Mouse (Mus musculus) ES-CJ7 (cell line): Measurements from ENCODE around the gene Cacnb2.

ENCODE experiments used
- DNase-seq: peaks from one replicate; pipeline ENCODE4 v3.0.0; 2011; ENCODE audit warnings: low read depth, low spot score

Cacnb2 gene

GRCm38 (mm10) chr2:14960963-14961488, 358.1 kb downstream of the Cacnb2 start:
- DNase-seq, result no peak

DNA sequence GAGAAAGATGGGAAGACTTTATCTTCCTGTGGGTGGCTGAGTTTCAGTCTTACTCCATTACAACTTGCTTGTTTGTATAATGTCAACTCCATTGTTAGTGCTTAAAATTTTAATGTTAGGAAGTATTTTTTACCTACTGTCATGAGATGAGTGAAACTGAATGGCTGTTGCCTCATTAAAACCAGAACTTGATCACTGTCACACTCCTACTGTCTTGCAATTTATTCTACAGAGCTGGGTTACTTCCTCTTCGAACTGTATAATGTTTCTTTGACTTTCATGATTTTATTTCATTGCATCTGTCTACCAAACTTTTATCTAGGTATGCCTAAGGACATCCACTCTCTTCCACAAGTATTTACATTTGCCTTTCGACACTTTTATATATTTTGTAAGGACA, 358.6 kb downstream of the Cacnb2 start:
- no peak for DNase-seq

GRCm38 (mm10) chr2:14984029-14984428, 381.1 kb downstream of the Cacnb2 start:
- no peak for DNase-seq

DNA sequence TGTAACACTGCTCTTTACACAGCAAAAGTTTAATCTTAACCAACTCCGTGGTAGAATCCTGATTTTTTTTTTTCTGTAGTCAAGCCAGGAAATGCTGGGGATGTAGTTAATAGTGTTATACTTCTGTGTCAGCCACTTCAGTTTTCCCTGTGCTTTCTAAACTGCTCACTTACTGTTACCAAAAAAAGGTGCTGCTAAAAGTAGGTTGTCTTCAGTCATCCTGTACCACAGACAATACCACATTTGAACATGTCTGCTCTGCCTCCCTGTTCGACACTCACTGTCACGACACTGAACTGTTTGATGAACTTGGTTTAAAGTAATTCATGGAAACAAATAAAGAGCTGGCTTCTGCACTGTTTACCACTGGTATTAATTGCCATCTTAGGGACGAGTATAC, 385.6 kb downstream of the Cacnb2 start:
- DNase-seq, result no peak

- DNase-seq, result no peak
Measured at GRCm38 (mm10) chr2:14989350-14989749, 386.5 kb downstream of the Cacnb2 start.

DNA sequence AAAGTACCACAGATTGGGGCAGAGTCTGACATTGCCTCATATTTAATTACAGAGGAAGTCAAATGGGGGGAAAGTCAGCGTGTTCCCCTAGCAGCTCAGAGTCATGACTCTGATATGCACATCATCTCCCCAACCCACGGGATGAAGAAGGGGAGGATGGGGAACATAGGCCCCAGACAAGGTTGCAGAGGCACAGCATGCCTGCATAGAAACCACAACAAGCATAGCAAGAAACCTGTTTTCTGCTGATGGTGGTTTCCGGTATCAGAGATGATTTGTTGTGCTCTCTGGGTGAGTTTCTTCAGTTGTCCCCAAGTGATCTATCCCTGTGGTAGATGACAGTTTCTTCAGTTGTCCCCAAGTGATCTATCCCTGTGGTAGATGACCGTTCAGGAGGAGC, 389.6 kb downstream of the Cacnb2 start:
- no peak for DNase-seq

DNA sequence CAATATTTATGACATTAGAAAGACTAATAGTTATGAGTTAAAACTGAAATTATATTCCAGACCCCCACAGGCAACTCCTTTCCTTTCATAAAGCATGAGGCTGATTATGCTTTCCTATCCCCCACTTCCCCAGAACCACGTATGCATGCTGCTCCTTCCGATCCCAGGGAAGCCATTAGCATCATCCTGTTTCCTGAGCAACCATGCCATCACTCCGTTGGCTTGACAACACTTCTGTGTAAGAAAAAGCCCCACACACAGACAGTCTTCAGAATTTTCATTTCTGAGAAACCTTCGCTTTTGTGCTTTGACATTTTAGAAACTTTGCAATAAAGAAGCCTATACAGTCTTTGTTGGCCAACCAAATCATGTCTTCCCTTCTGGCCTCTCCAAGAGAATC, 393.1 kb downstream of the Cacnb2 start:
- DNase-seq, result no peak

DNA sequence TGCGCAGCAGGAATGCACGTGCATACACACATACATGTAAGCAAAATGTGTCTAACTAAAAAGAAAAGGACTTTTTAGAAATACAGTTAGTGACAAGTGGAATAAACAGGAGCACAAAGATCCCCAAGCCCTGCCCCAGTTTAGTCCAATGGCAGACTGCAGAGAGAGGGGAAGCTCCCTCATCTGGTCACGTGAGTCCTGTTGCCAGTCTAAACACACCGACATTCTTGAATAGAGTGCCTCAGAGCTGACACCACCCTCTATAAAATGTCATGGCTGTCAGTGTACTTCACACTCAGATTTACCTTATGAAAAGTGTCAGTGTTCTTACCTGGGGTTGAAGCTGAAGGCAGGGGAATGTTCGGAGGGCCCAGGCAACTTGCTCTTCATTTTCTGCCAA, 394.9 kb downstream of the Cacnb2 start:
- no peak for DNase-seq

DNA sequence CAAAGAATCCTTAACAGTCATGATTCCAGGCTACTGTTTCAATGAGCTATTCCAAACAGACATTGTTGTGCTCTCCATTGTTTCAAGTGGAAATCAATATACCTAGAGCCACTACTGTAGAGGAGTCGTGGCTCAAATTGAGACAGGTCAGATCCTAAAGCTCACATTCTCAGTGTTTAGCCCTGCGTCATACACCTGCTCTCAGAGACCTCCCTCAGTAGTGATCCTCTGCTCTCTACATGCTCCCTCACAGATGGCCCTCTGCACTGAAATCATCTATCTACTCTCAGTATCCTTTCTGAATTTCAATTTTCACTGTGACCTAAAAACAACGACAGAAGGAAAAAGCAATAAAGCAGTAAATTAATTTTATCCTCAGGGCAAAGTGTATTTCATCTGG, 404.6 kb downstream of the Cacnb2 start:
- no peak for DNase-seq

- DNase-seq, result no peak
Measured at GRCm38 (mm10) chr2:15008072-15008471, 405.2 kb downstream of the Cacnb2 start.

DNA sequence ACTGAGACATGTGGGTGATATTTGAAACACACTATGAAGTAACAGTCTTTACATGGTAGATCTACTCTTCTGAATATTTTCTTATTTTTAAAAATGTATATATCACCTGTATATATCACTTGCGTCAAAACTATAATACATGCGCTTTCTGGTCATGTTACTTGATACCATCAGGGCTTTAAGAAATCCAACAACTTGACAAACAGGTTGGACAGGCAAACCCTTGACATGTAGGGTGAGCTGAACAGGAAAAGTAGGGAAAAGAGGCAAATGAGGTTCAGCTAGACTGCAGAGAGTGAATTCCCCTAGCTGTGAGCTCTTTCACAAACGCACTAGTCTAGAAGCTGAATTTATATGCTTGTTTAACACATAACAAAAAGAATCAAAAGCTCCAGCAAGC, 423.9 kb downstream of the Cacnb2 start:
- DNase-seq, result no peak

DNA sequence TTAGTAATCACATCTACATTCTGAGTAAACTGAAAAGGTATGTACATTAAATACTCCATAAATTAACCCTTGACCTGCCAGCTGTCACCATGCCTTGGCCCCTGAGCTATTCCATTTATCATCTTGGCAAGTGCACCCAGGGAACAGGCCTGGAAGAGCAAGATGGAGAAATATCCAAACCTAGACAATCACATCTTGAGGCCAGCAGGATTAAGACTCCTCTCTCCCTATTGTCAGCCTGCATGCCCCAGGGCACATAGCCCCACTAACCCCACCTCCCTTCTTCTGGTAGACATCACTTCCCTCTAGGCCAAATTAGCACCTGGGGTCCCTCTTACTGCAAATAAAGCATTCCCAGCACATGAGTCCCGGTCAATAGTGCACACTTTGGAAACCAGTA, 424.9 kb downstream of the Cacnb2 start:
- no peak for DNase-seq
